In genomic region chr2:9877966-9878563, GRCm38 (mm10) we compare ENCODE assay signal across 8 mouse cellular contexts. TPM values are rescaled to one million over a fixed set of nuclear protein-coding genes. Genes with fewer than 3 reads are reported as not detected.
DNase-seq lines count a peak whose midpoint lies in the region; ATAC-seq and TF ChIP-seq lines count a peak whose summit lies in the region.

No protein-coding gene starts in this region.

- peak overlapping the region; percentile 60 for H3K4me3 ChIP-seq in heart, embryonic 12.5 days
- peak overlapping the region; percentile 53 for H3K4me3 ChIP-seq in ES-Bruce4 (ENCODE audit: low read depth, low read length)
- peak overlapping the region; percentile 43 for H3K4me3 ChIP-seq in hindbrain, embryonic 11.5 days (ENCODE audit: low read depth, low read length)
- peak overlapping the region; percentile 48 for H3K4me3 ChIP-seq in midbrain, embryonic 13.5 days (replicated peaks)

- peaks cover 28% of the 10 kb centered on the region for H3K27me3 ChIP-seq in heart, embryonic 12.5 days (replicated peaks)
- H3K27me3 ChIP-seq in ES-Bruce4 (ENCODE audit: control insufficient read depth, insufficient read depth, low read length, poor library complexity, severe bottlenecking), result peaks cover 65% of the 10 kb centered on the region
- peaks cover 85% of the 10 kb centered on the region for H3K27me3 ChIP-seq in hindbrain, embryonic 11.5 days (ENCODE audit: control insufficient read depth, insufficient read depth, low read length)
- H3K27me3 ChIP-seq in midbrain, embryonic 13.5 days, result peaks cover 95% of the 10 kb centered on the region

- no peak for DNase-seq in heart, postnatal 4 days
- DNase-seq in hindbrain, embryonic 11.5 days (ENCODE audit: low spot score), result peak; percentile 57
- DNase-seq in layer of hippocampus, postnatal 25 days (ENCODE audit: extremely low spot score in 1 of 2, low spot score in 1 of 2), result no peak
- no peak for DNase-seq in yolk sac, embryonic 10.5 days (ENCODE audit: low spot score)

- TF ChIP-seq EP300 in ES-Bruce4 (IDR thresholded peaks at IDR 0.05; ENCODE audit: insufficient read depth, low read depth, low read length), result no peak

- WGBS in heart, embryonic 12.5 days, result under 1% methylated on average over 19 of the region's 19 CpGs
- 1% methylated on average over 19 of the region's 19 CpGs for WGBS in hindbrain, embryonic 11.5 days
- WGBS in midbrain, embryonic 13.5 days, result under 1% methylated on average over 18 of the region's 19 CpGs

- TF ChIP-seq POLR2A in ES-Bruce4 (IDR thresholded peaks at IDR 0.05; ENCODE audit: insufficient read depth, low read length), result no peak

- no peaks in the 10 kb centered on the region for H3K9me3 ChIP-seq in heart, embryonic 12.5 days (replicated peaks)
- no peaks in the 10 kb centered on the region for H3K9me3 ChIP-seq in ES-Bruce4 (replicated peaks; ENCODE audit: control insufficient read depth, insufficient read depth, low read length, poor library complexity, severe bottlenecking)
- no peaks in the 10 kb centered on the region for H3K9me3 ChIP-seq in hindbrain, embryonic 11.5 days (ENCODE audit: control insufficient read depth, low read length)
- no peaks in the 10 kb centered on the region for H3K9me3 ChIP-seq in midbrain, embryonic 13.5 days

- TF ChIP-seq CTCF in ES-Bruce4 (IDR thresholded peaks at IDR 0.05; ENCODE audit: low read depth, low read length), result no peak

- peak overlapping the region; percentile 73 for H3K27ac ChIP-seq in heart, embryonic 12.5 days (ENCODE audit: poor library complexity, severe bottlenecking)
- H3K27ac ChIP-seq in ES-Bruce4 (ENCODE audit: insufficient read depth, low read length), result no peak overlapping the region
- H3K27ac ChIP-seq in hindbrain, embryonic 11.5 days (ENCODE audit: low read depth, low read length), result no peak overlapping the region
- peak overlapping the region; percentile 86 for H3K27ac ChIP-seq in midbrain, embryonic 13.5 days

- H3K36me3 ChIP-seq in heart, embryonic 12.5 days, result no peaks in the 10 kb centered on the region
- H3K36me3 ChIP-seq in ES-Bruce4 (ENCODE audit: control insufficient read depth, insufficient read depth, low read length, poor library complexity, severe bottlenecking), result no peaks in the 10 kb centered on the region
- H3K36me3 ChIP-seq in hindbrain, embryonic 11.5 days (ENCODE audit: control insufficient read depth, insufficient read depth, low read length), result no peaks in the 10 kb centered on the region
- H3K36me3 ChIP-seq in midbrain, embryonic 13.5 days, result no peaks in the 10 kb centered on the region; the same call in 1 of the 2 replicates

- peak overlapping the region; percentile 95 for H3K4me2 ChIP-seq in heart, embryonic 12.5 days
- peak overlapping the region; percentile 93 for H3K4me2 ChIP-seq in hindbrain, embryonic 11.5 days (replicated peaks; ENCODE audit: low read depth, low read length)
- peak overlapping the region; percentile 68 for H3K4me2 ChIP-seq in midbrain, embryonic 13.5 days (replicated peaks)

- H3K4me1 ChIP-seq in heart, embryonic 12.5 days (replicated peaks), result peaks cover 49% of the 10 kb centered on the region
- no peaks in the 10 kb centered on the region for H3K4me1 ChIP-seq in ES-Bruce4 (ENCODE audit: control insufficient read depth, insufficient read depth, low read length)
- peaks cover 8% of the 10 kb centered on the region for H3K4me1 ChIP-seq in hindbrain, embryonic 11.5 days (replicated peaks; ENCODE audit: control insufficient read depth, insufficient read depth, low read length)
- H3K4me1 ChIP-seq in midbrain, embryonic 13.5 days (replicated peaks), result peaks cover 42% of the 10 kb centered on the region

- H3K9ac ChIP-seq in heart, embryonic 12.5 days, result peak overlapping the region; percentile 80
- no peak overlapping the region for H3K9ac ChIP-seq in ES-Bruce4 (ENCODE audit: low read depth, poor library complexity, severe bottlenecking)
- no peak overlapping the region for H3K9ac ChIP-seq in hindbrain, embryonic 11.5 days (ENCODE audit: low read depth, low read length)
- H3K9ac ChIP-seq in midbrain, embryonic 13.5 days (replicated peaks), result peak overlapping the region; percentile 80

- ATAC-seq in heart, embryonic 12.5 days (ENCODE audit: insufficient number of reproducible peaks, low FRiP score), result no peak
- no peak for ATAC-seq in hindbrain, embryonic 11.5 days (ENCODE audit: low FRiP score)
- ATAC-seq in midbrain, embryonic 13.5 days, result no peak
- ATAC-seq in granulocyte monocyte progenitor cell, adult 5-6 weeks (replicated peaks; ENCODE audit: poor library complexity, severe bottlenecking), result no peak

RNA-seq across cellular contexts. Expression of gene 4930412O13Rik, which starts 3.0 kb away (rescaled TPM):
- 1.7 and 1.8 TPM in 2 replicates for polyA plus RNA-seq in heart, embryonic 12.5 days (2016; fragmentation: Nextera tagmentation; extraction: Ambion mirVana)
- total RNA-seq in heart, postnatal 4 days (2021), result not detected
- not detected in 2 replicates for polyA plus RNA-seq in ES-Bruce4 (2011; ENCODE audit: insufficient read depth, insufficient read length, low read depth, missing spikeins)
- polyA plus RNA-seq in hindbrain, embryonic 11.5 days (2014; fragmentation: Nextera tagmentation; extraction: Ambion mirVana), result 0.24 and 0.71 TPM in 2 replicates
- polyA plus RNA-seq in midbrain, embryonic 13.5 days (2015; fragmentation: Nextera tagmentation; extraction: Ambion mirVana), result 1.7 and 3.9 TPM in 2 replicates
- not detected for total RNA-seq in layer of hippocampus, postnatal 25 days (2021)
- not detected in 2 replicates for total RNA-seq in granulocyte monocyte progenitor cell, adult 5-6 weeks (2014; fragmentation: Nextera tagmentation)
- not detected in 2 replicates for total RNA-seq in granulocyte monocyte progenitor cell, adult 5-6 weeks (2017)

RNA-seq across cellular contexts. Expression of gene 9230102O04Rik, which starts 11.3 kb away (rescaled TPM):
- polyA plus RNA-seq in heart, embryonic 12.5 days (2016; fragmentation: Nextera tagmentation; extraction: Ambion mirVana), result 1.0 TPM in 1 of 2 replicates, not detected in the other
- total RNA-seq in heart, postnatal 4 days (2021), result not detected
- polyA plus RNA-seq in ES-Bruce4 (2011; ENCODE audit: insufficient read depth, insufficient read length, low read depth, missing spikeins), result not detected in 2 replicates
- polyA plus RNA-seq in hindbrain, embryonic 11.5 days (2014; fragmentation: Nextera tagmentation; extraction: Ambion mirVana), result 1.6 and 3.3 TPM in 2 replicates
- 3.5 and 5.3 TPM in 2 replicates for polyA plus RNA-seq in midbrain, embryonic 13.5 days (2015; fragmentation: Nextera tagmentation; extraction: Ambion mirVana)
- not detected for total RNA-seq in layer of hippocampus, postnatal 25 days (2021)
- total RNA-seq in granulocyte monocyte progenitor cell, adult 5-6 weeks (2014; fragmentation: Nextera tagmentation), result not detected in 2 replicates
- not detected in 2 replicates for total RNA-seq in granulocyte monocyte progenitor cell, adult 5-6 weeks (2017)

RNA-seq across cellular contexts. Expression of gene Gata3, which starts 11.8 kb away (rescaled TPM):
- 7.9 and 8.0 TPM in 2 replicates for polyA plus RNA-seq in heart, embryonic 12.5 days (2016; fragmentation: Nextera tagmentation; extraction: Ambion mirVana)
- 1 to 10 TPM; 1.0 to 1.1 TPM for total RNA-seq in heart, postnatal 4 days (2021)
- 5.5 and 6.1 TPM in 2 replicates for polyA plus RNA-seq in ES-Bruce4 (2011; ENCODE audit: insufficient read depth, insufficient read length, low read depth, missing spikeins)
- polyA plus RNA-seq in hindbrain, embryonic 11.5 days (2014; fragmentation: Nextera tagmentation; extraction: Ambion mirVana), result 18.6 and 22.9 TPM in 2 replicates
- polyA plus RNA-seq in midbrain, embryonic 13.5 days (2015; fragmentation: Nextera tagmentation; extraction: Ambion mirVana), result 94.8 and 119 TPM in 2 replicates
- not detected for total RNA-seq in layer of hippocampus, postnatal 25 days (2021)
- total RNA-seq in granulocyte monocyte progenitor cell, adult 5-6 weeks (2014; fragmentation: Nextera tagmentation), result 17.0 TPM in 1 of 2 replicates, not detected in the other
- total RNA-seq in granulocyte monocyte progenitor cell, adult 5-6 weeks (2017), result not detected in 2 replicates

Comparison
In these comparisons a context has a peak if more than half of its experiments do, and no peak if none do; other contexts are left out.
1. H3K27ac ChIP-seq: peak in heart, embryonic 12.5 days (single experiment) and midbrain, embryonic 13.5 days (single experiment); none in ES-Bruce4 (single experiment) and hindbrain, embryonic 11.5 days (single experiment).
2. H3K9ac ChIP-seq: peak in heart, embryonic 12.5 days (single experiment) and midbrain, embryonic 13.5 days (single experiment); none in ES-Bruce4 (single experiment) and hindbrain, embryonic 11.5 days (single experiment).
3. Peak in every context shown above with its lines, with median percentiles within 50 percentile points of each other: H3K4me2 ChIP-seq and H3K4me3 ChIP-seq.